Mouse (Mus musculus) thymus, postnatal 0 days (tissue): ENCODE data around the gene Tmem117. TPM values are rescaled to one million over a fixed set of nuclear protein-coding genes. Genes with fewer than 3 reads are reported as not detected.

Experiments used
- DNase-seq: peaks from one replicate; pipeline ENCODE4 v3.0.0-alpha.2; 2015; ENCODE audit warnings: low spot score
- polyA plus RNA-seq: library from polyadenylated mRNA; unstranded; fragments of >200 nt; fragmentation: Nextera tagmentation; extraction: Ambion mirVana; gene quantifications from 2 replicates; pipeline ENCODE4 v1.2.1, GENCODE M21; 2015

Tmem117 gene
- polyA plus RNA-seq, 1 experiment from 2014 or later: 0.55 TPM

- no peak for DNase-seq
These were observed 256.0 kb downstream of the Tmem117 start for GRCm38 (mm10) chr15:94885026-94885425.

- no peak for DNase-seq
These were observed 264.2 kb downstream of the Tmem117 start for GRCm38 (mm10) chr15:94893201-94893600.

GRCm38 (mm10) chr15:94894086-94894485, 265.1 kb downstream of the Tmem117 start:
- no peak for DNase-seq

GRCm38 (mm10) chr15:94895681-94896080, 266.6 kb downstream of the Tmem117 start:
- no peak for DNase-seq

- no peak for DNase-seq
These were observed 274.2 kb downstream of the Tmem117 start for GRCm38 (mm10) chr15:94903188-94903587.

- DNase-seq: no peak
These were observed 275.8 kb downstream of the Tmem117 start for GRCm38 (mm10) chr15:94904672-94905407.

GRCm38 (mm10) chr15:94921672-94922071, 292.6 kb downstream of the Tmem117 start:
- DNase-seq: no peak

- no peak for DNase-seq
These were observed 299.0 kb downstream of the Tmem117 start for GRCm38 (mm10) chr15:94927986-94928385.

GRCm38 (mm10) chr15:94930743-94931142, 301.7 kb downstream of the Tmem117 start:
- no peak for DNase-seq

GRCm38 (mm10) chr15:94933044-94933443, 304.0 kb downstream of the Tmem117 start:
- DNase-seq: no peak

GRCm38 (mm10) chr15:94933480-94933879, 304.4 kb downstream of the Tmem117 start:
- no peak for DNase-seq

GRCm38 (mm10) chr15:94941954-94942353, 312.9 kb downstream of the Tmem117 start:
- no peak for DNase-seq

GRCm38 (mm10) chr15:94942465-94942864, 313.4 kb downstream of the Tmem117 start:
- no peak for DNase-seq

GRCm38 (mm10) chr15:94943891-94944290, 314.9 kb downstream of the Tmem117 start:
- DNase-seq: no peak

GRCm38 (mm10) chr15:94951382-94952048, 322.5 kb downstream of the Tmem117 start:
- no peak for DNase-seq

GRCm38 (mm10) chr15:94956697-94957096, 327.7 kb downstream of the Tmem117 start:
- DNase-seq: no peak

GRCm38 (mm10) chr15:94957202-94957601, 328.2 kb downstream of the Tmem117 start:
- no peak for DNase-seq

GRCm38 (mm10) chr15:94967004-94967403, 338.0 kb downstream of the Tmem117 start:
- no peak for DNase-seq

GRCm38 (mm10) chr15:94968403-94969180, 339.6 kb downstream of the Tmem117 start:
- no peak for DNase-seq

GRCm38 (mm10) chr15:94981798-94982197, 352.8 kb downstream of the Tmem117 start:
- no peak for DNase-seq

- no peak for DNase-seq
These were observed 366.3 kb downstream of the Tmem117 start for GRCm38 (mm10) chr15:94995352-94995751.
